19 mouse cellular contexts compared by ENCODE assay signal in the genomic region with DNA sequence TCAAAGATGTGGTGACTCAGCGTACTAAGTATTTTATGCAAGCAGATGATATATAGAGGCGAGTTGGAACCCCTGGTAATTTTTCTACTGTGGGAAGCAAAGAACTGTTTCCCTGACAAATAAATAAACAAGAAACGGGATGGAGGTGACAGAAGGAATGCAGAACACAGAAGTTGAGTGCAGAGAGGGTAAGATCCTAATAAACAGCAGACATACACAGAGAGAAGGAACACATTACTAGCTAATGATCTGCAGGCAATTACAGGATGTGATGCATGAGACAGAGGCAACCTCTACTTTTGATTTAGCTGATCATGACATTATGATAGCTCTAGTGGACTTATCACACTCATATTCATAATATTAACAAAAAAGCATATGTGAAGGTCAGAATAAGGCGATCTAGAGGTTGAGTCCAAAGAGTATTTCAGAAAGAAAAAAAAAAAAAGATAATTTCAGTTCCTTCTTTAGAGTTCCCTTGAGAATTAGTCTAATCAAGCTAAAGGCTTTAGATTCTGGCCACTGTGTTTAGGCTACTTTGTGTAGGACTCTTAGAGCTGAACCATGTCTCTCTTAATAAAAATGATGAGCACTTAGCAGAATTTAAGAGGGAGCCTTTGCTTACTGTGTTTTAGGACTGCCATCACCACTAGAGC.
"Had no signal": no experiment of that assay in that cellular context is flagged by ENCODE, and none has a peak within 500 bp of the region (broad histone marks: within the 10 kb centered on the region; RNA-seq: fewer than 3 reads in every experiment).

No protein-coding gene starts in this region.

- ATAC-seq: midbrain, embryonic 16.5 days had no signal

- DNase-seq: lung, adult 18-20 months; lung, embryonic 14.5 days; lung, postnatal 10 days; lung, postnatal 4 days; midbrain, embryonic 14.5 days; retina, postnatal 1 day; right cerebral cortex, adult 18-20 months; right cerebral cortex, postnatal 25 days; right cerebral cortex, postnatal 4 days; spleen, adult 18-20 months; thymus, adult 18-20 months; thymus, postnatal 14 days; thymus, postnatal 36 days had no signal

- H3K27ac ChIP-seq: midbrain, embryonic 10.5 days; midbrain, embryonic 12.5 days; neural tube, embryonic 13.5 days; neural tube, embryonic 15.5 days had no signal

- H3K9ac ChIP-seq: lung, embryonic 14.5 days; midbrain, embryonic 12.5 days; neural tube, embryonic 13.5 days; neural tube, embryonic 15.5 days had no signal

- H3K27me3 ChIP-seq: midbrain, embryonic 12.5 days; neural tube, embryonic 13.5 days; neural tube, embryonic 15.5 days had no signal

- H3K4me3 ChIP-seq: midbrain, embryonic 10.5 days; midbrain, embryonic 12.5 days; myocyte; neural tube, embryonic 13.5 days; neural tube, embryonic 15.5 days had no signal

- H3K4me2 ChIP-seq: lung, embryonic 14.5 days; midbrain, embryonic 12.5 days; neural tube, embryonic 13.5 days; neural tube, embryonic 15.5 days had no signal

- H3K9me3 ChIP-seq: midbrain, embryonic 10.5 days; midbrain, embryonic 12.5 days; neural tube, embryonic 13.5 days; neural tube, embryonic 15.5 days had no signal

- H3K4me1 ChIP-seq: midbrain, embryonic 10.5 days; midbrain, embryonic 12.5 days; neural tube, embryonic 13.5 days; neural tube, embryonic 15.5 days had no signal

- H3K36me3 ChIP-seq: midbrain, embryonic 10.5 days; midbrain, embryonic 12.5 days; neural tube, embryonic 13.5 days; neural tube, embryonic 15.5 days had no signal
